Mouse (Mus musculus) layer of hippocampus, adult 9-11 months (tissue): ENCODE measurements at regions not wholly inside any gene's neighbourhood (a gene's known extent, or its start where the extent isn't known, plus 50 kb on each side); places are given as distances from the start of the nearest gene placed in this dataset.

ENCODE experiments used
- DNase-seq: peaks from one replicate; pipeline ENCODE4 v3.0.0; 2022

DNA sequence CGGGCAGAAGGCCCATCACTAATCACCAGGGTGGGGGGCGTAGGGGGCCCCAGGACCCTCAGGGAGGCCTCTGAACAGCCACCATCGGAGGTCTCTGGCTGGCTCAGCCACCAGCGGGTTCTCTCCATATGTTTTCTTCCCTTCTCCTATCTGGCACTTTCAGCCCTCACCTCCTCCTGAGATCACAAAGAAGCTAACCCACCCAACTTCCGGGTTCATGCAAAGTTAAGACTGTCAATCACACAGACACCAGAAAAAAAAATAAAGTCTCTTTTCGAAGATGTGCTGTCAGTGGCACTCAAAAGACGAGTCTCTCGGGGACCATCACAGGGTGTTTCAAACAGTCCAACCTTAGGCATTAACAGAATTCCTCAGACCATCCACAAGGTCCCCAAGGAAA is 314.2 kb downstream of the Sox9 start:
- no peak for DNase-seq

DNA sequence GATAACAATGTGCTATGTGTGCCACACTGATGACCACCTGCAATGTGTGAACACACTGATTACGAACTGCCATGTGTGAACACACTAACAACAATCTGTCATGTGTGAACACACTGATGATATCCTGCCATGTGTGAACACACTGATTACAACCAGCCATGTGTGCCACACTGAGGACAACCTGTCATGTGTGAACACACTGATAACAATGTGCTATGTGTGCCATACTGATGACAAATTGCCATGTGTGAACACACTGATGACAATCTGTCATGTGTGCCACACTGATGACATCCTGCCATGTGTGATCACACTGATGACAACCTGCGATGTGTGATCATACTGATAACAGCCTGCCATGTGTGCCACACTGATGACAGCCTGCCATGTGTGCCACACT is 316.3 kb downstream of the Sox9 start:
- no peak for DNase-seq

DNA sequence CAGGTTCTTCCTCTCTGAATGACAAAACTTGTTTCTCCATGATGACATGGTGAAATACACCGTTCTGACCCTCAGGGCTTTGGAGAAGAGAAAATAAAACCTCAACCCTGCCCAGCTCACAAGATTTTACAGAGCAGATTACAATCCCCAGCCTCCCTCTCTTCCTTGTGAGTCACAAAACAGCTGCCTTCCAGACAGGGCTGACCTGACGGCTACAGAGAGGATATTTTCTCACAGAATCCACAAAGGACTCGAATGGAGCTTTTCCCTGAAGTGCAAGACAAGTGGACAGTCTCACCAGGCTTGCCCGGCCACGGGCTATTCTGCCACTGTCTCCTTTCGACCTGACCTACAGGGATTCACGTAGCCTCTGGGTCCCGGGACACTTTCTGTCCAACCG is 318.8 kb downstream of the Sox9 start:
- no peak for DNase-seq

DNA sequence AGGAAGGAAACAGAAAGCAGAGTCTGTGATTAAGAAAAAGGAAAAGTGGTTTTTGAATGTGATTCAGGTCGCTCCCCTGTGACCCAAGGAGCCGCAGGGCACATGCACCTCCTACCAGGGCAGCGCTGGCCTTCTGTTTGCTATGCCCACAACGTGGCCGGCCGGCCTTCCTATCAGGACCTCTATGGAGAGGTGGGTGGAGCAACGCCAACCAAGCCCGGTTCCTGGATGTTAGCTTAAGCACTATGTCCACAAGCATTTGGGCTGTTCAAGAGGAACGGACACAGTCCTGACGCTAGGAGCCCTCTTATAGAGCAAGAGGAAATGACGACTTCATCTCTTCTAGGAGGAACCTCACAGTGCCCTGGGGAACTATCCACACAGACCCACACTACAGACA is 319.5 kb downstream of the Sox9 start:
- DNase-seq: no peak

DNA sequence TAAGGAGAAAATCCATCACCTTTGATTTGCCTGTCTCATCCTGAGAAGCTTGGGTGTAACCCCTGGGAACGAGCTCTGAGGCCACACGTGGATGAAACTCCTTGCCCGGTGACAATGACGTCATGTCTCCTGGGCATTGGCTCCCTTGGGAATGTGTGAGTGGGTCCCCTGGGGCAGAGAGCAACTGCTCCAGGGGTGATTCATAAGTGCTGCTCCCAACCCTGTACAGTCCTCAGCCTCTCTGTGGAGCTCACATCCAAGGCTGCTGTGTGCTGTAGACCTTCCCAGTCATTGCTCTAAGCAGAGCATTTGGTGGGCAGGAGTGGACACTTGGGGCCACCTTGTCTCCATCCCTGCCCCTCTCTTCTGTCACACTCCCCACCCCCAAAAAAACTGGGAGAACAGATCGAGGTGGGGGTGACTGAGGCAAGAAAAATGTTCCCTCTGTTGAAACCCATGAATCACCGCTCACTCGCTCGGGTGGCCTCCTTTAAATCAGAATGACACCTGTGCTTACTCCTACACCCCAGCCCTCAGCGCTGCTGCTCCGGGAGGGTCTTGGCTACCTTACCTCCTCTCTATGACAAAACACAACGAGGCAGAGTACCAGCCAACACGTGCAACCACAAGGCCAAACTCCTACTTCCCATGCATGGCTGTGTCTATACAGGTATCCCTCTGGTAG is 321.3 kb downstream of the Sox9 start:
- peak; percentile 68 for DNase-seq

DNA sequence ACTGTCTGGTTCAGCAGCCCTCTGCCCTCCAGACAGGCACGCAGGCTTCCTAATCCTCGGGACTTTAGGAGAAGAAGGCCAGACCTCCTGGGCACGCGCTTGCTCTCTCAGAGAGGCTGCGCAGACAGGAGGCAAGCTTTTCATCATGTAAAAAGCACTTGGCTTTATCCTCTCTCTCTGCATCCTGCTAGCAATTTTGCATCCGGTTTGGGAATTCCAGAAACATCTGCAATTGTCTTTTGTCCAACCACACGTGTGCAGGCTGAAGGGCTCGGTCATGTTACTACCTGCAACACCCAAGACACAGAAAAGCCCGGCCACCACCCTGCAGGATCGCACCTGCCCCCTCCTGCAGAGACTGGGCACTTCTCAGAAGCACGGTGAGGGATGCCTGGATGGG is 323.3 kb downstream of the Sox9 start:
- no peak for DNase-seq

DNA sequence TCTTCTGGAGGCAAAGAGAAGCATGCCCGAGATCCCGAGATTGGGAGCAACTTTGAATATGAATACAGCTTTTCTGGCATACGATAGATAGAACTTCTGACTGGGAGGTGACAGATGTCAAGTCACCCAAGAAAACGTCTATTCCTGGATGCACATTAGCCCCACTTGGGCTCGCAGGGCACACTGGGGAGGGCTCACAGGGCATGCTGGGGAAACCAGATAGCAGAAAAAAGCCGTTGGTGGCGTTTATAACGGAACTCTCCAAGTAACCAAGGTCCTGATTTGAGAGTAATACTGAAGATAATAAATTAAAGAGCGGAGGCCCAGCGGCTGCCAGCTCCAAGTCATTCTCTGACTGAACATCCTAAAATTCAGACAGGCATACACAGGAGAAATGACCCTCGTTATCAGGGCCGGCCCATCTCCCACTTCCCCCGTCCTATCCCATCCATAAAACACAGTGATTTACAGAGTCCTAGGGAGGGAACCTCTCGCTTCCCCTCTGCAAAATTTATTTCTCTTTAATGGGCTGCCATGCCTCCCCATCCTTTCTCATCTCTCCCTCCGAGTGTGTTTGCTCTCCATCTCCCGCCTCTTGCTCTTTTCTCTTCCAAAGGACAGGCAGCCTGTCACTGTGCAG is 325.3 kb downstream of the Sox9 start:
- DNase-seq: no peak

DNA sequence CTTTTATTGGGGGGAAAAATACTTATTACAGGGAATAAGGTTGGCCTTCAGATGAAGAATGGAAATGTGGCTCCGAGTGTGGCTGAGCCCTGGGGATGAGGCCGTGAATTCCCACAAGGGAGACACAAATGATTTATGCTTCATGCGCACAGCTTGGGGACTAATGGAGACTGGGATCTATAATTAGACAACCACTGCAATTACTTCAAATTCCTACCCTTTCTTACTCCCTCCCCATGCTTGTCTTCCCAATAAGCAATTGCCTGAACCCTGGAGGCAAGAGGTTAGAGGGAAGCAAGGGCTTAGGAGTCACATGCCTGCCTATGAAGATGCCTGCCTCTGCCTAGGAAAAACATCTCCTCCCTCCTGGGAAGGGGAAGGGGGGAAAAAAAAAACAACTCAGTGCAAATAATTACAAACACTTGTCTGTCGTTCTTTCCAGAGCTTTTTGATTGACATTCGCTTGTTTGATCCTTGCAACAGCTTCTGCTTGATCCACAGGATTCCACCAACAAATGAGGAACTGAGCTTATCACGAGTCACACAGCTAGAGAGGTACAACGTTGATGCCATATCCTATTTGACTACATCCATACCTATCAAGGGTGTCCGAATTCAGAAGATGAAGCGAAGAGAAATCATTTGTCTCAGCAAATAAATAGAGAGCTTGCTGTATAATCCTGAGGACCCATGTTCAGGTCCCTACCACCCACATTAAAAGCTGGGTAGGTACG is 326.1 kb downstream of the Sox9 start:
- no peak for DNase-seq

DNA sequence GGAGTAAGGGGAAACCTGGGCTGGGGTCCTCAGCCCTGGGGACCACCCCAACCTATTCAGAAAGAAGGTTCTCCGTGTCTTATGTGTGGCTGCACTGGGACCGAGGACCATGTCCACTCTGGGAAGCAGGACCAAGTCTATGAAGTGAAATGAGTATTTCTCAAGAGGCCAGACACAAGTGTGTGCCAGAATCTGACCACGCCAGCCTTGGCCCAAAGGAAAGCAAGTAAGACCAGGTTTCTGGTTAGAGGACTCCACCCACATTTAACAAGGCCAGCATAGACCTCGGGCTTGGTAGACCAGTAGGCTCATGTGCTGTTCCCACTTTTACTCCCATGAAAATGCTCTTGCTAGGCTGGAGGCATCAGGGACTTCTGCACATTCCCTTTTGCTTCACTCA is 327.1 kb downstream of the Sox9 start:
- no peak for DNase-seq

DNA sequence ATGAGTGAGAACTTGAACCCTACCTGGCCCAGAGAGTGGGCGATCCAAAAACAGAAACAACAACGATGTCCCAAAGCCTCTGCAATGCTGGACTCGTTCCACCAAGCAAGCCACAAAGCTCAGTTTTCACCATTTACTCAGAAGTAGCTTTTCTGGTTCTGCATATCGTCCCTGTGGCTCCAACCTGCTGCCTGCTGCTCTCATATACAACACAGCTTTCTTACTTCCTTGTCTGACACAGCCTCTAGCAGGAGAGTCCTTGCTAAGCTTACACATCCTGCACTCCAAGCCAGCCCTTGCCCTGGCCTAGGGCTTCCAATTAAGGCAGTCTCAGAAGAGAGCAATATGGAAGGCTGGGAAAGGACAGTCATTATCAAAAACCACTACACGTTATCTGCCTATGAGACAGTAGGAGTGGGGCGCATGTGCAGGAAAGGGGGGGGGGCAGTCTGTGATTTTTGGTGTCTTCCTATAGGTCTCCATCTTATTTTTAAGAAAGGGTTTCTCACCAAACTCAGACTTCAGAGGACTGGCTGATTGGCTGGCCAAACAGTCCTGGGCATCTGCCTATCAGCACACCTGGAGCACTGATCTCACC is 331.3 kb downstream of the Sox9 start:
- DNase-seq: no peak

DNA sequence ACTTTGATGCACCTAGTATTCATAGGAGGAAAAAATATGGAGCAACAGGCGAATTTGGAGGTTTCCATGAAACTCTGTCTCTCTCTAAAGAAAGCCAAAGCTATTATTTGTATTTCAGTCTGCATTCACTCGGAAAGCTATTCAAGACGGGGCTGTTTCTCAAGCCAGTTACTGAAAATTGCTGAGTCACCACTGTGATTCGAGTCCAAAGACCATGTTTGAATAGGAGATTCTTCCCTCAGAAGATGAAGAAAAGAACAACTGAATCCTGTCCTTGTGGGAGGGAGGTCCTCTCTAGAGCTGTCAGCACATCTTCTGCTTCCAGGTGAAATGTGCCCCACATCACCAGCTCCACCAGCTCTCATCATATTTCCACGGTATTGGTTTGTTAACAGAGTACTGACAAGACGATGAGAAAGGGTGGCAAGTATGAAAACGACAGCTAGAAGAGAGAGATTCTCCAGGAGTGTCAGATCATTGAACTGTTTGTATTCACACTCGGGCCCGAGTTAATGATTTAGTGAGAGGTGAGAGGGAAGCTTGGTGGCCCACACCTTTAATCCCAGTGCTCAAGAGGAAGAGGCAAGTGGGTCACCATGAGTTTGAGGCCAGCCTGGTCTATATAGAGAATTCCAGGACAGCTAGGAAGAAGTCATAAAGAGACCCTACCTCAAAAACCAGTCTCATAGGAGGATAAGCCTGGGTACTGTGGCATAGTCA is 335.3 kb downstream of the Sox9 start:
- DNase-seq: no peak

DNA sequence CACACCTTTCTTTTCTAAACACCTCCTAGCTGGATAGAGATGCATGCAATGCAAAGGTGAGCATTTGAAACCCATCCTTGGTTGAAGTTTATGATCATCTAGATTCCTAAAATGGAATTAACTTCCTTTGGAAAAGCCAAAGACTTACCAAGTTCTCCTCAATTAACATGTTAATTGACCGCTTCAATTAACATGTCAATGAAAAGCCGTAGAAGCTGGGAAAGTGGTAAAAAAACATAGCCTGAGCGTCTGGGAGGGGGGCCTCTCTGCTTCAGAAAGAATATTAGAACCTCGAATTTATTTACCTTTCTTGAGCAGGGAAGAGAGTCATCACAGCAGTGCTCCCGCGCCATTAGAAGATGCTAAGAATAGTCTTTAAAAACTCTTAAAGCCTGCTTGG is 338.5 kb downstream of the Sox9 start:
- no peak for DNase-seq

DNA sequence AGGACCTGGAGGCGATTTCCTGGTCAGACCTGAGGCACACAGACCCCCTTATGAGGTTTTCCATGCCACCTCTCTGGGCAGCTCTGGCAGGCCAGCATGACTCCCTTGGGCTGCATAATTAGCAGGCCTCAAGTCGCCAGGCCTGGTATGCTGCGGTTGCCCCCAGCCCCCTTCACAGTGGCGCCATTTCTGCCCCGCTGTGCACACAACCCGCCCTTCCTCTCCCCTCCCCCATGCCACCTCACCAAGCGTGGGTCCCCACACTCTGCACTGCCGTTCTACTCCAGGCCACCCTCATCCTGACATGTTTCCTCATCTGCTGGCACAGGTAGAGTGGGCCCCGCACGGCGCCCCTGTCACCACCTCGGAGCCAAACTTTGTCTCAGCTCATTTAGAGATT is 339.3 kb downstream of the Sox9 start:
- no peak for DNase-seq

DNA sequence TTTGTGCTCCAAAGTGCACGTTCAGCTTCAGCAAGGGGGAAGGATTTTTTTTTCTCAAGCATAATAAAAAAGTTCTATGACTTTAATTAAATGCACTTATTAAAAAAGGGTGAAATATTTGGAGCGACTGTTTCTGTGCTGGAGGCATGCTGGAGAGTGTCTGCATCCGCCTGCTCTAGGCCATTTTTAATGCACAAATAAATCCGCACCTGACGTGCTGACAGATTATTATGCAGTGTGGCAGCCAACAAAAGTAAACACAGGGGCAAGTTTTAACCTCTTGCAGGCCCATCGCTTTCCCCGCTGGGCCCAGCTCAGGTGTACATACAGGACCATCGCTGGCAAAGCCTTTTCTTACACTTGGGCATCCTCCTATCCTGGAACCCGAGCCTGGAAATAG is 340.1 kb downstream of the Sox9 start:
- no peak for DNase-seq

DNA sequence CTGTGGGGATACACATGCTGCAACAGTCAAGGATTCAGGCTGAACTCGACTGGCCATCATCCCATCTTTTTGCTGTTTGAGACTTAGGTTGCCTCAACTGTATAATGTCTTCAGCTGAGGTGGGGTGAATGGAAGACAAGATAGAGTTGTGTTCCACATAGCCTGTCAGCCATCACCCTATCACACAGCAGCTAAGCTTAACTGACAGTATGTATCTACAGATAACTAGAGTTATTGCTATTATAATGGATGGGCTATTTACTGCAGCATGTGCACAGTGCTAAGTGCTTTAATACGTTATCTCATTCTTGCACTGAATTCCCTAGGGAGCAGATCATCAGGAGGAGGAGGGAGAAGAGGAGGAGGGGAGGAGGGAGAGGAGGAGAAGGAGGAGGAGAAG is 340.9 kb downstream of the Sox9 start:
- DNase-seq: no peak

DNA sequence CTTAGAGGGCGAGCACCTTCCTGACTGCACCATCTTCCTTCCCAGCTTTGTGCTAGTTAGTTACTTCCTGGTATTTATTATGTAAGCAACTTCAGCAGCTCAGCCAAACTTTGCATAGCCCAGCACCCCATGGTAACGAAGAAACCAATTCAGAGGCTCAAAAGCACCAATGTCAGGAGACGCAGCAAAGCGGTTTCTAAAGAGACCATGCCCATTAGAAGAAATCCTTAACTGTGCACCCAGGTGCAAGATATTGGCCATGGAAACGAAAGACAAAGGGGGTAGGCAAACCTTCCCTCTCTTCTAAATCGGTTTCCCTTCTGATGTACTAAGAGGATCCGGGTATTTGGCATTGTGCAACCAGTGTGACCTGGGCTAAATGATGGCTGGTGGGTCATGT is 343.8 kb downstream of the Sox9 start:
- DNase-seq: no peak

DNA sequence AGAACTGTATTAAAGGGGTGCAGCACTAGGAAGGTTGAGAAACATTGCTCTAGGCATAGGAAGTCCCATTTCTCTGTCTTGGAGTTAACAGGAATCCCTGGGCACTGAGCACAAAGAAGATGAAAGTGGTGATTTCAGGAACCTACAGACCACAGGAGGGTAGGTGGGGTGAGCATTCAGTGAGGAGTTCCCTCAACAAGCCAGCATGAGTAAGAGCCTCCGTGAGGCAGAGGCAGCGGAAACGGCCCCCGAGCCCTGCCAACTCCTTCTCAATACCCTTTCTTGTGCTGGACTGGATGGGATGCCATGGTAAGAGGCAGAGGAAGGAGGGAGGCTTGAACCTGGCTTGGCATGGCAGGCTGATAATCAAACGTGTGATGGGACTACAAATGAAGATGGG is 347.2 kb downstream of the Sox9 start:
- DNase-seq: no peak

DNA sequence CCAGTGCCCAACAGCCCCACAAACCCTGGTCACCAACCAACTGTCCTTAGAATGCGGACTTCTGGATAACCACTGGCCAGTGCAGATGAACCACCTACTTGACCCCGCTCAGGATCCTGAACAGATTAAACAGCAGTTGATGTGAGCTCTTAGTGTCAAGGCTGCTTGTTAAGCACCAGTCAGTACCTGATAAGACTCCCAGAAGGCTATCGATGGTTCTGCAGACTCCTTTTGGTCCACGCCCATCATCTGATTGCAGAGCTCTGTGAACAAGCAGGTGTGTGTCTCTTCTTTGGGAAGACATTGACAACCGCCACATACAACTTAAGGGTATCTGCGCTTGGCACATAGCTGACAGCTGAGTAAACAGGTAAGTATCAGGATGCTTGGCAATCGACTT is 348.0 kb downstream of the Sox9 start:
- DNase-seq: no peak

DNA sequence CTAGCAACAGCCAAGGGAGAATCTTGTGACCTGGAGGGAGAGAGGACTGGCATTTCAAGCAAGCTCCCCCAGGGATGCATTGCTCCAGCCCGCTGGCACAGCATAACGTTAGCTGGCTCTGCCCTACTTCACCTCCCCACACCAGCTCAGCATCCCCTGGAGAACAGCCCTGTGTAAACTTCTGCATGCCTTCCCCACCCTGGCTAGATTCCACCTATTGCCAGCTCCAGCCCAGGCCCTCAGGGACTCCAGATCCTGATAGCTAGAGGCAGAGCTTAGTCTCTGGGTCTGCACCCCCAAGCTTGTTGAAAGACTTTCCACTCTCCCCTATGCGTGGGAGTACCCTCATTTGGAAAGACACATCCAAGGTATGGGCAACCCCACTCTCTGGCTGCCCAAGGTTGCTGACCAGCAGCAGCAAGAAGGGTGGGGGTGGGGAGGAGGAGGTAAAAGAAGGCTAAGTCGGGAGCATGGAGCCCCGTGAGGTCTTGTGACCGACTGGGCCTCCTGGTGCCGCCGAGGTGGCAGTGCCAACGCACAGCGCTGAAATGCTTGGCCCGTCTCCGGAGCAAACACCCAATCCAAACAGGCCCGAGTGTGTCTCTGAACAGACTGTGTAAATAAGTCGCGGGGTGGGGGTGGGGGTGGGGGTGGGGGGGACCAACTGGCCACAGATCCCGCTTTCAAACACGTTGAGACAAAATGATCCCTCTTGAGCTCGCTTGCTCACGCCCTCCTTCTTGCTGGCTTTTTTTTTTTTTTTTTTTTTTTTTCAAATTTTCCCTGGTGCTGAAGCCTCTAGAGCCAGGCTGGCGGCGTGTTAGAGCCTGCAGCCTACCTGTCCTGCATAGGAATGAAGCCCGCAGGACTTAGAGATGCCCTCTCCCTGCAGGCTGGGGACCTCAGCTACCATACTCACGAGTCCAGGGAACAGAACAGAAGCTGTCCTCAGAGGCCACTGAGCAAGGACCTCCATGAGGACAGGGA is 350.3 kb downstream of the Sox9 start:
- DNase-seq: peak; percentile 69

DNA sequence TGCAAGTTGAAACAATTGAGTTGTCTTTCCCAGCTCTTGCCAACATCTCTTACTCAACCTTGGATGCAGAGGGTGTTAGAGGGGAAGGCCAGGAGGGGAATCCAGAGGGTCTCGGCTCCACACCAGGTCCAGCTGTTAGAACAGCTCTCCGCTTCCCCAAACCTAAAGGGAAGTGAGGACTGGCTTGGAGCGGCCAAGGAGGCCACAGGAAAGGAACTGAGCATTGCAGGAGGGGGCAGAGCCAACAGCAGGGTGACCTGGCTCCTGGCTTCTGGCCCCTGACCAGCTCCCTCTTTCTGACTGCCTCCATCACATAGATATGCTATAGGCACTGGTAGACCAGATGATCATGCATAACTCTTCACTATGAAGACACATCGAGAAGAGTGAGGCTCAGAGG is 351.4 kb downstream of the Sox9 start:
- no peak for DNase-seq

DNA sequence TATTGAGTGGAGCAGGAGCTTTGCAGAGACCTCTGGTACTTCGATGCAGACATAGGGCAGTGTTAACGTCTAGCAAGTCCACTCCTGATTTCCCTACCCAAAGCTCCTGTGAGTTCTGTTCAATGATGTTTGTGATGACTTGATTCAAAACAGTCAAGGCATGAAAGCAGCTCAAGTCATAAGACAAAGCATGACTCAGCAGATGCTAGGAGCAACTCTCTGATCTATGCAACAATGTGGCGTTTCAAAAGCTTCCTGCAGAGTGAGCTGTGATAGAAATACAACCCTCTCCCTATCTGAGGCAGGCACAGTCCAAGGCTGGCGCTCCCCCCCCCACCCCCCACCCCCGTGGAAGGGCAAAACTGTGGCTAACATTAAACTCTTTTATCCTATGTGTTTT is 353.2 kb downstream of the Sox9 start:
- DNase-seq: peak; percentile 40

DNA sequence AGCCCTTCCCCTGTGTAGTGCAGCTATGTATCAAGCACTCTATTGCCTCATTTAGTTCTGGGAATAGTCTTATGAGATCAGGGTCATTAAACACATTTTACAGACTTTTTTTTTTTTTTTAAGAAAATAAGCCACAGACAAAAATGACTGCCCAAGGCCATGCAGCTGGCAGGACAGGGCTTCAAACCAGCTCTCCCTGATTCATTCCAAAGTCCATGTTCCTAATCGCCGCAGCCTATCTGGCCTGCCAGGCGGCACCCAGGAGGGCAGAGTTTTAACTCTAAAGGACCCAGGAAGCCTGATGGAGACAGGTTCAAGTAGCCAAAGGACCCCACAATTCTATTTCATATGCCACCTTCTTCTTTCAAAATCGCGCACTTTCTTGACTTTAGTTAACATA is 356.4 kb downstream of the Sox9 start:
- no peak for DNase-seq
